Mouse (Mus musculus): Measurements from ENCODE around the gene Pacs1. TPM values are rescaled to one million over a fixed set of nuclear protein-coding genes. Genes with fewer than 3 reads are reported as not detected.

Pacs1 gene
- total and polyA plus RNA-seq, 2 experiments from 2014 or later, result 7.4 to 11.3 TPM

GRCm38 (mm10) chr19:5113783-5114182, 159.1 kb downstream of the Pacs1 start:
- no peak overlapping the region for H3K4me2 ChIP-seq (ENCODE audit: low read depth, low read length)
- H3K4me3 ChIP-seq (ENCODE audit: low read depth, low read length), result no peak overlapping the region
- no peaks in the 10 kb centered on the region for H3K9me3 ChIP-seq (replicated peaks; ENCODE audit: control insufficient read depth, low read length)
- H3K36me3 ChIP-seq (replicated peaks; ENCODE audit: control insufficient read depth, insufficient read depth, low read length), result peaks cover 44% of the 10 kb centered on the region
- H3K9ac ChIP-seq (replicated peaks; ENCODE audit: low read depth, low read length), result no peak overlapping the region
- no peak for TF ChIP-seq CTCF (IDR thresholded peaks at IDR 0.05; ENCODE audit: low read depth)
- no peak for TF ChIP-seq EP300 (IDR thresholded peaks at IDR 0.05; ENCODE audit: low read depth)
- ATAC-seq (ENCODE audit: insufficient read depth, low read depth) (no peak), DNase-seq (ENCODE audit: low spot score) (no peak)
- no peak overlapping the region for H3K27ac ChIP-seq (ENCODE audit: low read depth)
- H3K27me3 ChIP-seq (ENCODE audit: control insufficient read depth, insufficient read depth, low read length), result no peaks in the 10 kb centered on the region
- peaks cover 5% of the 10 kb centered on the region for H3K4me1 ChIP-seq (ENCODE audit: control insufficient read depth, insufficient read depth)
- WGBS, result 93% methylated on average over 7 of the region's 7 CpGs

- DNase-seq (ENCODE audit: low spot score), result no peak
- Histone ChIP-seq H3K9ac (replicated peaks; ENCODE audit: low read depth, low read length) (no peak overlapping the region), H3K27ac (ENCODE audit: low read depth) (no peak overlapping the region), H3K27me3 (ENCODE audit: control insufficient read depth, insufficient read depth, low read length) (no peaks in the 10 kb centered on the region), H3K4me1 (ENCODE audit: control insufficient read depth, insufficient read depth) (peaks cover 8% of the 10 kb centered on the region; the same call in 1 of the 2 replicates), H3K4me2 (ENCODE audit: low read depth, low read length) (no peak overlapping the region), H3K4me3 (ENCODE audit: low read depth, low read length) (no peak overlapping the region), H3K36me3 (replicated peaks; ENCODE audit: control insufficient read depth, insufficient read depth, low read length) (peaks cover 51% of the 10 kb centered on the region), H3K9me3 (replicated peaks; ENCODE audit: control insufficient read depth, low read length) (no peaks in the 10 kb centered on the region)
- WGBS, result 78% methylated on average over 19 of the region's 19 CpGs
- TF ChIP-seq EP300 (IDR thresholded peaks at IDR 0.05; ENCODE audit: low read depth) (no peak), CTCF (IDR thresholded peaks at IDR 0.05; ENCODE audit: low read depth) (peak; percentile 22; the same call in 1 of the 2 replicates)
- ATAC-seq (ENCODE audit: insufficient read depth, low read depth), result no peak
These were observed 163.1 kb downstream of the Pacs1 start for GRCm38 (mm10) chr19:5109659-5110453.

- Histone ChIP-seq H3K4me3 (ENCODE audit: low read depth, low read length) (no peak overlapping the region), H3K36me3 (replicated peaks; ENCODE audit: control insufficient read depth, insufficient read depth, low read length) (peaks cover 57% of the 10 kb centered on the region), H3K4me1 (ENCODE audit: control insufficient read depth, insufficient read depth) (peaks cover 8% of the 10 kb centered on the region; the same call in 1 of the 2 replicates), H3K27me3 (ENCODE audit: control insufficient read depth, insufficient read depth, low read length) (no peaks in the 10 kb centered on the region), H3K9ac (replicated peaks; ENCODE audit: low read depth, low read length) (0 out of 2 replicates have a peak overlapping the region, but pooled peaks have one; percentile 4), H3K4me2 (ENCODE audit: low read depth, low read length) (no peak overlapping the region), H3K27ac (ENCODE audit: low read depth) (no peak overlapping the region), H3K9me3 (replicated peaks; ENCODE audit: control insufficient read depth, low read length) (no peaks in the 10 kb centered on the region)
- WGBS, result 56% methylated on average over 4 of the region's 4 CpGs
- no peak for DNase-seq (ENCODE audit: low spot score)
- no peak for ATAC-seq (ENCODE audit: insufficient read depth, low read depth)
- no peak for TF ChIP-seq EP300 (IDR thresholded peaks at IDR 0.05; ENCODE audit: low read depth)
- no peak for TF ChIP-seq CTCF (IDR thresholded peaks at IDR 0.05; ENCODE audit: low read depth)
These were observed 164.2 kb downstream of the Pacs1 start for GRCm38 (mm10) chr19:5108702-5109101.

- H3K9ac ChIP-seq (replicated peaks; ENCODE audit: low read depth, low read length), result no peak overlapping the region
- peak; percentile 16; the same call in 1 of the 2 replicates for ATAC-seq (ENCODE audit: insufficient read depth, low read depth)
- peaks cover 8% of the 10 kb centered on the region; the same call in 1 of the 2 replicates for H3K4me1 ChIP-seq (ENCODE audit: control insufficient read depth, insufficient read depth)
- peak; percentile 50 for DNase-seq (ENCODE audit: low spot score)
- no peak overlapping the region for H3K4me3 ChIP-seq (ENCODE audit: low read depth, low read length)
- WGBS, result 21% methylated on average over 5 of the region's 5 CpGs
- H3K36me3 ChIP-seq (replicated peaks; ENCODE audit: control insufficient read depth, insufficient read depth, low read length), result peaks cover 60% of the 10 kb centered on the region
- TF ChIP-seq EP300 (IDR thresholded peaks at IDR 0.05; ENCODE audit: low read depth) (no peak), CTCF (IDR thresholded peaks at IDR 0.05; ENCODE audit: low read depth) (peak; percentile 41)
- H3K4me2 ChIP-seq (ENCODE audit: low read depth, low read length), result no peak overlapping the region
- no peak overlapping the region for H3K27ac ChIP-seq (ENCODE audit: low read depth)
- no peaks in the 10 kb centered on the region for H3K9me3 ChIP-seq (replicated peaks; ENCODE audit: control insufficient read depth, low read length)
- H3K27me3 ChIP-seq (ENCODE audit: control insufficient read depth, insufficient read depth, low read length), result no peaks in the 10 kb centered on the region
These were observed 164.7 kb downstream of the Pacs1 start for GRCm38 (mm10) chr19:5108271-5108575.

- Histone ChIP-seq H3K9me3 (replicated peaks; ENCODE audit: control insufficient read depth, low read length) (no peaks in the 10 kb centered on the region), H3K4me1 (ENCODE audit: control insufficient read depth, insufficient read depth) (peaks cover 8% of the 10 kb centered on the region; the same call in 1 of the 2 replicates), H3K36me3 (replicated peaks; ENCODE audit: control insufficient read depth, insufficient read depth, low read length) (peaks cover 63% of the 10 kb centered on the region), H3K4me3 (ENCODE audit: low read depth, low read length) (no peak overlapping the region), H3K27ac (ENCODE audit: low read depth) (no peak overlapping the region), H3K4me2 (ENCODE audit: low read depth, low read length) (no peak overlapping the region), H3K27me3 (ENCODE audit: control insufficient read depth, insufficient read depth, low read length) (no peaks in the 10 kb centered on the region), H3K9ac (replicated peaks; ENCODE audit: low read depth, low read length) (no peak overlapping the region; the same call in 1 of the 2 replicates)
- no peak for TF ChIP-seq CTCF (IDR thresholded peaks at IDR 0.05; ENCODE audit: low read depth)
- TF ChIP-seq EP300 (IDR thresholded peaks at IDR 0.05; ENCODE audit: low read depth), result no peak
- WGBS, result 74% methylated on average over 18 of the region's 18 CpGs
- DNase-seq (ENCODE audit: low spot score), result no peak
- no peak for ATAC-seq (ENCODE audit: insufficient read depth, low read depth)
These were observed 165.2 kb downstream of the Pacs1 start for GRCm38 (mm10) chr19:5107556-5108270.
